Mouse (Mus musculus): ENCODE measurements at regions not wholly inside any gene's neighbourhood (a gene's known extent, or its start where the extent isn't known, plus 50 kb on each side); places are given as distances from the start of the nearest gene placed in this dataset.
"Not testable (repeated sequence)": the region's sequence is repeated elsewhere in the genome, so short reads cannot be mapped to it uniquely, and the experiment has no call there.

DNA sequence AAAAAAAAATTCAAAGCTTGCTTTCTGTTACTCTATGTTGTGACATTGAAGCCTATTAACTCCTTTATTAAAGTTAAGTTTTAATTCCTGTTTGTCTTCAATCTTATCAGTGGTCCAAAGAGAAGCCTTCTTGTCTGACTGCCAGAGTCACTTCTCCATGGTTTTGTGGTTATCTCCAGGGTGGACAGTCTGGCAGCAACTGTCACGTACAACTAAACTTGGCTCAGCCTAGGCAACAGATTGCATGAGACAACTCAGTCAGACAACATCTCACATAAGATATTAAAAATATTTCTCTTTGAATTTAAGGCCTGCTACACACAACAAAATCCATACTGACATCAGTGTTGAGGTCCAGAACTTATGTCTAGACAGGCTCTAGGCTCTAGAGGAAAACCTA lies 406.7 kb upstream of the Slc39a10 start:
- DNase-seq (ENCODE audit: low spot score), result no peak

DNA sequence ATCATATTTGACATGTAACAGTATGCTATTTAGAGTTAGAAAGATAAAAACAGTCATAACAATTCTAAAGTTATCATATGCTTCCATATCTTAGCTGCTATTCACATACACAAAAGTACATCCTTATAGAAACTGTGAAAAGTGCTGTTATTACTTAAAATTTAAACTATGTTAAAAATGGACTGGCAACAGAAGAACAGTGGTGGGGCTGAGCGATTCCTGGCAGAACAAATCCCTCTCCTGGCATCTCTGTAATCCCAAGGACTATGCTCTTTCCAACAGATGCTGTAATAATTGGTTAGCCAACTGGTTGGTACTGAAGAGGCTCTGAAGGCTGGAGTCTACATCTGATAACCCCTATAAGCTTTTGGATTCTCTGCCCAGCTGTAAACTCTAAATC lies 393.0 kb upstream of the Slc39a10 start:
- DNase-seq (ENCODE audit: low spot score), result no peak

DNA sequence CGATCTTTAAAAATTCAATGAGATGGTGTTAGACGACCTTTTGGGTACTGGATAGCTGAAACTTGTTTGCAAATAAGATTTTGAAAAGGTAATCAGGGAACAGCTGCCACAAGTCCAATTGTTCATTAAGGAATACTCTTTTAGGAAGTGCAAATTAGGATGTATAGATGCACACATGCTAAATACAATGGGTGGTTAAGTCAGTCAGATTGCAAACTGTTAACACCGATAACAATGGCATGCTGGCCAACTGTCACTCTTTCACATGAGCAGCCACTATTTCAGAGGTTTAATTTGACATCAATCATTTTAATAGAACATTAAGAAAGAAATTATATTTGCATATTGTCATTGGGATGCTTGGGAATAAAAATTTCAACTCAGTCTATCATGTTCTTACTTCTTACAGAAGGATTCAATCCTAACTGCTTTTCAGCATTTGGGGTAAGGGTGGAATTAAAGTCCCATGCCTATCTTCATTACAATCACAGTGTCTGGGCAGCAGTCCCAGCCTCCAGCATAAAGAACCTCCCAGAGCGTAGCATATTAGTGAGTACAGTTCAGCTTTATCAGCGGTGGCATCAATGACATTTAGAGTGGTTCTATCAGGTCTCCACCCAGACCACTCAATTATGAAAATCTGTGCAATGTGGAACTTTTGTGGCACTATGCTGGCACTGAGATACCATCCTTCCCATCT lies 385.8 kb upstream of the Slc39a10 start:
- peak; percentile 72 for DNase-seq (ENCODE audit: low spot score)

DNA sequence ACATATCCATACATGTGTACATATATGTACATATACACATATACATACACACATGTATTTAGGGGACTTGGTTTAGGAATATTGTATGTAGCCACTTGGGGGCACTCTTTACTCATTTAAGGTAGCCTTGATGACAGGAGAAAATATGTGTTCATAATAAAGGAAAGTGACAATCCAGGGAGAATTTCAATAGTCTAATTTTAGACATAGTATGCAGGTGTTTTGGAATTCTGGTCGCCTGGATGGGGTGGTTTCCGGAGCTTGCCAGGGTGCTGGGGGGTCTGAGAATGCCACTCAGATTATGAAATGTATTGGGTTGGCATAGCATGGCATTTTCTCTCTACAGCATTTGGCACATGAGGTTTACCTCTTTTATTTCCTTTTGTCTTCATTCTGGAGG lies 385.2 kb upstream of the Slc39a10 start:
- DNase-seq (ENCODE audit: low spot score), result peak; percentile 87

DNA sequence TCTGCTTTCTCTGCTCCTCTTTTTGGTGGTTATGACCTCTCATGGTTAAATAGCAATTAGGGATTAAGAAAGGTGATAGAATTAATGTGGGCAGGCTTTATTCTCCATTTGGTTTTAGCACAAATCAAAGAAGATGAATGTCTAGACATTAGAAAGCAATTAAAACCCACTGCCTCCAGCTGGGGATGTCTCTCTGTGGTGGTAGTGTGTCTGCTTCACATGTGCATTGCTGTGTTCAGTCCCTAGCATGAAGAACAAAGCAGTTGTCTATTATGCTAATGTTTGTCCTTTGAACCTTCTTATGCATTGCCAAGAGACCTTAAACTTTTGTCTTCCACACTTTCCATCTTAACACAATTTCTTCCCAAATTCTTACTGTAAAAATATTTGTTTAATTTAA lies 379.5 kb upstream of the Slc39a10 start:
- DNase-seq (ENCODE audit: low spot score), result no peak

DNA sequence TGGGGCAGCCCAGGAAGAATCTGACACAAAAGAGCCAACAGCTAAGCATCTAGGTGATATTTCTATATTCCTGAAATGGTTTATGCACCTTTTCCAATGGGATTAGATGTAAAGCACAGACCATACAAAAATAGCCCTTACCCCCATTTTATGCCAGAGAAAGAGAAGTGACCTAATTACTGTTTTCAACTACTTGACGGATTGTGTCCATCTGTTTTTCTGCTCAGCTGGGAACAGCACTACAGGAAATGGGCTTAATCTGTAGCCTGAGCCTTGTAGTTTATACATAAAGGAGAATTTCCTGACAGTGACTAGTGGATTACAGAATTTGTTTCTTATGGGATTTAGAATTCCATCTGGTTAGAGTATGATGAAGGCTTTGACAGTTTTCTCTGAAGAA lies 371.0 kb upstream of the Slc39a10 start:
- DNase-seq (ENCODE audit: low spot score), result no peak

DNA sequence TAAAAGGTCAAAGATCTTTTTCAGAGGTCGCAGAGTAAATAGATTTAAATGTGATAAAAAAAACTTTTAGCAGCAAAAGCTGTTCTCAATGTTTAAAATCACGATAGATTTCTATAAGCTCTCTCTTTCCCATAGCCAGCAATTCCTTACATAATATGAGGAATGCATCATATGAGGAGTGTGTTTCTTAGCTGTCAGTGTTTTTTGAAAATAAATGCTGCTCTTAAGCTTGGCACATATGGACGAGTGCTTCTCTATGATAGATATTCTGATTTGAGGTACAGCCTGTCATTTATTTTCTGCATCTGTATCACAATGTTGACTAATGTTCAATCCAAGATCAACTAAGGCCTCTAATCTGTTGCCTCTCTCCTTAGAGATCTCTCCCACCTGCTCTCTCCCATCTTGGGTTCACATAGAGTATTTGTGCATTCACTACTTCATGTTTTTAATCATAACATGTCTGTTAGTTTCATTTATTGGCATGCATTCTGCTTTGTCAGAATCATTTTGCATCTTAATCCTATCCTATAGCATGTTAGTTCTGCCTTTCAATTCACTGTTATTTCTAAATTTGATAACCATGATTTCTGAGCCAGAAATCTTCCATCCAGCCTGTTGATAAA lies 369.0 kb upstream of the Slc39a10 start:
- DNase-seq (ENCODE audit: low spot score), result no peak

DNA sequence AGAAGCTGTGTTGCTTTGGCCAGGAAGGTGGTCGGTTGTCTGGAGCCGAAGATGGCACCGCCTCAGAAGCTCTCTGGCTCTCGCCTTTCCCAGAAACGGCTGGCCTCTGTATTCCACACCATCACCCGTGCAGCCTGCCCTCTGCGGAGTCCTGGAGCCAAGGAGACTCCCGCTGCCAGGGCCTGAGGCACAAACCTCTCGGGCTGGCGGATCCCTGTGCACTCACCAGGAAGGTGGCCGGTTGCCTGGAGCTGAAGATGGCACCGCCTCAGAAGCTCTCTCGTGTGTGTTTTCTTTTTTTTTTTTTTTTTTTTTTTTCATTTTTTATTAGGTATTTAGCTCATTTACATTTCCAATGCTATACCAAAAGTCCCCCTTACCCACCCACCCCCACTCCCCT lies 358.1 kb upstream of the Slc39a10 start:
- not testable (repeated sequence) for DNase-seq (ENCODE audit: low spot score)

DNA sequence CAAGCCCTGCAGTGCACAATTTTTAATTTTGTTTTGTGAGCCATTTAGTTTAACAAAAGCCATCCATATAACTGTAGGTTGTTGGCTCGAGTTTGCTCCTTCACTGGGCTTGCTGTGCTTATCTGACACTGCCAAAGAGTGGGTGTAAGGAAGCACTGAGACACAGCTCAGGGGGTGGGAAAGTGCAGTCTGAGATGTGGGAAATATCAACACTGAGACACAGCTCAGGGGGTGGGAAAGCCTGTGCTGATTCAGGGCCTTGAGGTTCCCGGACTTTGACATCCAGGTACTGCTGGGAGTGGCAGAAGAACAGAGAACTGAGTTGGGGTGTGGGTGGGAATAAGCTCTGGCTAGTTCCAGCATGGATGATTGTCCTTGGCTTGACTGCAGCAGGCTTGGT lies 324.4 kb upstream of the Slc39a10 start:
- no peak for DNase-seq (ENCODE audit: low spot score)

DNA sequence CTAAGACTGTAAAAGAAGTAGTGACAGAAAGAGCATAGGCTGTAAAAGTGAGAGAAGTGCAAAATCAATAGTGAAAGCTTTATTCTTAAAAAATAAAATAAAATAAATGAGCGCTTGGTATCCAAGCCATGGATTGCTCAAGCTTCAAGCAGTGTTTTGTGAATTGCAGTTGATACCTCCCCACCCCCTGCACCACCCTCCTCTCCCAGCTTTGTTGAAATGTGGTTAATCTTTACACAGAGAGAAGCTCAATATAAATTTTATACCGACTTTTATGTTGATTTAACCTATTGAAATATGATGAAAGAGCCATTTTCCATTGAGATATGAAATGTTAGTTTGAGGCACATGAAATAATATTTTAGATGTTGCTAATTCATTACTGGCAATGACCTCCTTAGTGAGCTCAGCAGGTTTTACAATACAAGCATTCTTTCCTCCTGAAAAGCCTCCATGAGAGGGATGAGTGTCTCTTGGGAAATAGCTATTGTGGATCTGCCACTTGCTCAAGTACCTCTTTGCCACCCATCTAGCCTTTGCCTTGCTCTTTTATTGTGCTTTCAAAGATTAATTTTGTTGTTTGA lies 323.9 kb upstream of the Slc39a10 start:
- DNase-seq (ENCODE audit: low spot score), result no peak

DNA sequence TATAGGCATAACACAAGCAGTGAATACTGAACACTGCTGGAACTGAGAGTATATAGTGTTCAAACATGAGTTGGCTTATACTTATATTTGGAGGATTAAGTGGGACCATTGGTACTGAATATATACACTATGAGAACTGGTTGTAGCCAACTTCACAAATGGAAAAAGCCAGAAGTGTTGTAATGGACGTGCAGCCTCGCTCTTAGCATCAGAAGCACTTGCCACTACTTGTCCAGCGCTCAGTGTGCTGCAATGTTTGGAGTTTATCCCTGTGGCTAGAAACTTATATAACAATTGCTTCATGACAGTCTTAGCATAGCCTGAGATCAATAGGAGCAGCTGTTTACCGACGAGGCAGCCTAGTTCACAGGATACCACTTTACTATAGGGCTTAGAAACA lies 320.8 kb upstream of the Slc39a10 start:
- no peak for DNase-seq (ENCODE audit: low spot score)

DNA sequence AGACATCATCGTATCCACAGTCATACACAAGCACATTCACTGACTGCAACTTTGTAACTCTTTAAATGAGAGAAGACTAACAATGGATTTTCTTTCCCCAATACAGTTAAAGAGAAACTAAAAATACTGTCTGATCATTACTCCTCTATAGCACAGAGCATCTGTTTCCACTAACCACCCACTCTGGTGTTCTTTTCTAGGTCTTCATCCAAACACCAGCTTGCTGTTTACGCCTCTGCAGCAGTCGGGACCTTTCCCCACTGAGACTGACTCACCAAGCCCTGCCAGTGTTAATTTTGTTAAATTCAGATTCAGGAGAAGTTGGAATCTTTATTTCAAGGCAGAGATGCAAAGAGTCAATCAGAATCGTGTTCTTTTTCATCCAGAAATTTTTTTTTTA lies 300.3 kb upstream of the Slc39a10 start:
- DNase-seq (ENCODE audit: low spot score), result no peak

DNA sequence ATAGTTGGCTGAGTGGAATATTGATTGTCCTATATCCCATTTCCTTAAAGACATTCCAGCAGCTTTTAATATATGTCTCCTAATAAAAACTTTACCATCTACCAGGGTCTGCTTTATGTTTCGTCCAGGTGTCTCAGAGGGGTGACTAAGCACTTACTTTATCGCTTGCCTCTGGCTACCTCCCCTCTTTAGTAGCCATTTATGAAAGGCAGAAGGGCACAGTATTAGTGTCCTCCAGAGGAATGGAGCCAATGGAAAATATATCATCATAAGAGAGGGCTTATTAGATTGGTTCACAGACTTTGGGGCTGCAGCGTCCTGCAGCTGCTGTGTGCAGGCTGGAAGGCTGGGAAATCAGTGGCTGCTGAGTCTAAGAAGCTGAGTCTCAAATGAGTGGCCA lies 271.8 kb upstream of the Slc39a10 start:
- peak; percentile 19 for DNase-seq (ENCODE audit: low spot score)

DNA sequence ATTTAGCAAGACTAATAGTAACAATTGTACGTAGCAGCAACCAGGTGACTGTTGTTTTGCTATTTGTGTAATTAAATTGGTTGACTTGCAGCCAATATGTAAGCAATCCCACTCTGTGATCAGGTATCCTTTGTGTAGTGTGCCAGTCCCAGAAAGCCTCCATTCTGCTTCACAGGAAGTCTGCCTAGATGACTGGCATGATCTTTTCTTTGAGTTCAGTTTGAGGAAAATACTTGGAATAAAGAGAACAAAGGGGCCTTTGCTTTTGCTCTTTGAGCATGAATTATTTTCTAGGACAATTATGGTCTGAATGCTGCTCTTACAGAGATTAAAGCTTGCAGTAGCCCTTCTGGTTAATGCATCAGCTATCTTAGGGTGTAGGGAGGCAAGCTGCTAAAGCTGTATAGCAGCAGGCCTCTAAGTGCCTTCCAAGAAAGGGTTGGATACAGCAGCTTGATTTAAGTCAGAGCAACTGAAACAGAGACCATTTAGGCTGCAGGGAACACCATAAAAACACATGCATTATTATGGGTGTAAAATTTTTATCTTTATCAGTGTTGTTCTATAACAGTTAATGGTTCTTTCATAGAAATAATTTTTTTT lies 271.3 kb upstream of the Slc39a10 start:
- peak; percentile 78 for DNase-seq (ENCODE audit: low spot score)

DNA sequence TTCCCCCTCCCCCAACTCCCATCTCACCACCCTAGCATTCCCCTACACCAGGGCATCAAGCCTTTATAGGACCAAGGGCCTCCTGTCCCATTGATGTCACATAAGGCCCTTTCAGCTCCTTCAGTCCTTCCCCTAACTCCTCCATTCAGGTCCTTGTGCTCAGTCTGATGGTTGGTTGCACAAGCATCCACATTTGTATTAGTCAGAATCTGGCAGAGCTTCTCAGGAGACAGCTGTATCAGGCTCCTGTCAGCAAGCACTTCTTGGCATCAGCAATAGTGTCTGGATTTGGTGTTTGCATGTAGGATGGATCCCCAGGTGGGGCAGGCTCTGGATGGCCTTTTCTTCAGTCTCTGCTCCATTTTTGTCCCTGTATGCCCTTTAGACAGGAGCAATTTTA lies 237.4 kb upstream of the Slc39a10 start:
- DNase-seq (ENCODE audit: low spot score), result not testable (repeated sequence)

DNA sequence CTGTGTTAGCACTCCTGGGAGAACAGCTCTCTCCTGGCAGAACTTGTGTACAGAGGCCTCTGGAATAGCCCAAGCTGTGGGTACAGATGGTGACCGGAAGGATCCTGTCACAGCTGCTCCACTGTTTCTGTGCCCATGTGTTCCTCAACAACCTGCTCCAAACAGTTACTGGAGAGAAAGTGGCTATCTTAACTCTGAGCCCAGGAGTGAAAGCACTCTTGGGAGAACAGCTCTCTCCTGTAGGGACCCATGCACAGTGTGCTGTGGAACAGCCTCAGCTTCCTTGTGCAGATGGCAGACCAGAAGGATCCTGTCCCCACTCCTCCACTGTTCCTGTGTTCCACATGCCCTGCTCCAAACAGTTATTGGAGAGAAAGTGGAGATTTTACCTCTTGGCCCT lies 227.0 kb upstream of the Slc39a10 start:
- no peak for DNase-seq (ENCODE audit: low spot score)

DNA sequence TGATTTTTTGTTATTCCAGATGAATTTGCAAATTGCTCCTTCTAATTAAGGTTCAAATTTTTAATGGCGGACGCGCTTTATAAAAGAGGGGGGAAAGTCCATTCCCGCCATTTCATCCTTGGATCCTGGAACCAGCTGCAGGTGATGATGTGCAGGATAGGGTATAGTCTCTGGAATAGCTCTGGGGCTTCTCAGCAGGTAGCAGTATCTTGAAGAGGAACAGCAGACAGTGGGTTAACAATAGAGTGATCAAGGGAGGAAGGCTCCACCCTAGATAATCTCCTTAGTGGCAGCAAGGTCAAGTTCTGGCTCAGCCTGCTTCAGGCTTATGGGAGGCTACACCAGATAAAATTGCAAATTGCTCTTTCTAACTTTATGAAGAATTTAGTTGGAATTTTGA lies 224.0 kb upstream of the Slc39a10 start:
- not testable (repeated sequence) for DNase-seq (ENCODE audit: low spot score)

DNA sequence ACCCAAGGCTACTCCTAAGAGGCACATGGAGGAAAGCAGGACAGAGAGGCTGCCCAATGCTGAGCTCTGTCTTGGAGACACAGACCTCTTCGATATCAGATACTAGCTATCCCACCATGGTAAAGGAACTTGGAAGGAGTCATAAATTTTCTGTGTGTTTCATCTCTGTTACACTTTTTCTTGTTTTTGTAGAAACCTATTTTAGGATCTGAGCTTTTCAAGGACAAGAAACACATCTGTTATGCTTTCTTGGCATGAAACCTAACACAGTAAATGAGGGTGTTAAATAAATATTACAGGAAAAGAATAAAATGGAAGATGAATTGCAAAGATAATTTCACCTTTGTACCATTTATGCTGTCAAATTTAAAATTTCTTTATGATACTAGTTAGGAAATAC lies 219.8 kb upstream of the Slc39a10 start:
- DNase-seq (ENCODE audit: low spot score), result no peak

DNA sequence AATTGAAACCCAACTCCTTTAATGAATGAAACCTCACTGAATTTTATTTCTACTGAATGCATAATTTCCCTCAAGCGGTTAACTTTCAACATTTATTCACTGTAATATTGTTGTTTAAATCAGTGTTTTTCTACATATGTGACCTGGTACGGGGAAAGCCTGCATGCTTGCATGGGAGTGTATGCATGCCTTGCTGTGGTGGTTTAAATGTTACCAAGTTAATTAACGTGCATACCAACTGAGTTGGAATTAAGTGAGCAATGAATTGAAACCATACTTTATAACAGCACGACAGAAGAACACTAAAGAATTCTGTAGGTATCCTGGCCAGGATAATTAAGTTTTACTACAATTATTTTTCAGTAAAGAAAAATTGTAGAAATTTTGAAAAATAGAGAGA lies 211.4 kb upstream of the Slc39a10 start:
- no peak for DNase-seq (ENCODE audit: low spot score)

DNA sequence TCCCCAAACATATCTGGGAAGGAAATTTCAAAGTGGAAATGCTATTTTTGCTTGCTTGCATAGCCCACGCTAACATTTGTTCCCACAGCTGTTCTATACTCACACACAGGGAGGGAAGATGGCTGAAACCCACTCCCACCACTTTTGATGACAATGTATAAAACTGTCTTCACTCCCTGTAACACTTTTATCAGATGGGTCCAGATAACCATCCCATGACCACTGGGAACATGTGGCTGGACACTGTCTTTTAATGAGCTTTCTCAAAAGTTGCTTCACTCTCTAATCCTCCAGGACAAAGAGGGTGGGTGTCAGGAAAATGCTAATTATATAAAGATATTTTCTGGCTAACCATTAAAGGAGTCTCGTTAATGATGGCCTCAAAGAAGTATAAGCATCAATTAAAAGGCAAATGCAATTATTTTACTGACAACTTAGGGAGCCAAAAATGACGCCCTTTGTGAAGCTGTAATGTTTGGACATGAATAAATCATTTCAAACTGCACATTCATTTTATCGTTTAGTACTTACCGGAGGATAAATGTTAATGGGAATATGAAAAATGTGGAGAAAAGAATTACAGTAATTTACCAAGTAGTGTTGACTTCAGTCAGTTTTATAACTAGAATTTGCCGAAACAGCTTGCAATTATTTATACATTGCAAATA lies 210.8 kb upstream of the Slc39a10 start:
- DNase-seq (ENCODE audit: low spot score), result no peak

DNA sequence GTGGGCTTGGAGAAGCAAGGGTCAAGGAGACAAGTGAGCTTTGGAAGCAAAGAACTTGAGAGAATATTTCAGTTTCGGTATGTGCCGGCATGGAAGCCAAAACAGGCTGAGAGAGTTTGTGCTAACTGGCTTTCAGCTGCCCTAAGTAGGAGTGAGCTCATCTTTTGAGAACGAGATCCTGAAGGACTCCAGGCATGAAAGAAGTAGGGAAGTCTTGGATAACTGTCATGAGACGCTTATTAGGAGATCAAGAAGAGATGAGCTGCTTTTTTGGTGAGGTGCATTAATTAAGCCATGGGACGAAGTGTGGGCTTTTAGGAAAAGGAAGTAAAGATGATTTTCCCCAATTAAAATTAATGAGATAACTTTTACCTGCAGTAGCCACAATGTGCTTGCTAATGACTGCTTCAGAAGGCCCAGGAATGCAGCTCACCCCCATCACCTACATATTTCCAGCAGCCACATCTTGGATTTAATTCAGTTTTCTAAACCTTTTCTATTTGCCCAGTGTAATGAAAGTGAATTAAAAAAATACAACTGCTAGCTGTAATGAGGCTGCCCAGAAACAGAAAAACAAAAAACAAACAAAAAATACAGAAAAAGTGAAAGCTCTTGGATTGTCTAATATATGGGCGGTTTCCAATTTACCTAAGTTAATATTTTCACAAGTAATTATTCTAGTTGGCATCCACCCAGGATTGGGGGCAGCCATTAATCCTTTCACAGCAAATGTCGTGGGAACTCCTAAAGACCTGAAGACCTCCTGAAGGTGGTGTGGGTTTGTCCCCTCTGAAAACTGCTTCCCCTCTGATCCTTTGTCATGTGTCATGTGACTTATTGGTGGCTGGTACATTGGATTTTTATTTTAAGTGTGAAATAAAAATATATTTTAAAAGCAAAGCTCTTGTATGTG lies 204.7 kb upstream of the Slc39a10 start:
- no peak for DNase-seq (ENCODE audit: low spot score)

DNA sequence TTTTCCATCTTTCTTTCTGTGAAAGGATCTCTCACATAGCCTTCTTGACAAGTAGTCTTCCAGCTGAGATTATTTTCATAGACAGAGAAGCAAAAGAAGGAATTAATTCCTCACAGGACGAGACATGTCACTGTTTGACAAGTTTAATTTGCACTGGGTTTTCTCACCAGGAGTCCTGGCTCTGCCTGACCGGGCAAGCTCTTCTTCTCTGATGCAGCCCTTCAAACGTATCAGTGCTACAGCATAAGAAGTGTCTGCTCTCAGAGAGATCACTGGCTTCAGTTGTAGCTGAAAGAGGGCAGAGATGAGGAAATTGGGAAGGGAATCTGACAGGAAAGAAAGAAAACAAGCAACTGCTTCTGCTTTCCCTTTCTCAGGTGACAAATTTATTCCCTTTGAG lies 201.8 kb upstream of the Slc39a10 start:
- peak; percentile 11 for DNase-seq (ENCODE audit: low spot score)
